Mouse (Mus musculus) intestine, embryonic 16.5 days (tissue): Measurements from ENCODE around the gene Cav2. TPM values are rescaled to one million over a fixed set of nuclear protein-coding genes. Genes with fewer than 3 reads are reported as not detected.
A peak's percentile ranks its signal among the peaks of the same experiment; 100 is the strongest.

Experiments
- ATAC-seq: fragments of 200-750 bp; cut with Nextera tagmentation; 2 replicates; pipeline ENCODE4 v1.8.0; 2017; ENCODE audit warnings: moderate TSS enrichment, moderate library complexity
- H3K27ac ChIP-seq: fragments of 300-500 bp; sonication (generic); 2 replicates; pipeline ENCODE4 v1.5.1; 2014; ENCODE audit warnings: mild to moderate bottlenecking, low read length
- H3K27me3 ChIP-seq: fragments of 300-500 bp; sonication (generic); replicated peaks from 2 replicates; pipeline ENCODE4 v1.6.1; 2014; ENCODE audit warnings: low read length, control low read depth, mixed read lengths; ENCODE audit not compliant: control insufficient read depth, insufficient read depth
- H3K36me3 ChIP-seq: fragments of 300-500 bp; sonication (generic); 2 replicates; pipeline ENCODE4 v1.6.1; 2014; ENCODE audit warnings: low read length, control low read depth; ENCODE audit not compliant: control insufficient read depth, insufficient read depth
- H3K4me1 ChIP-seq: fragments of 300-500 bp; sonication (generic); 2 replicates; pipeline ENCODE4 v1.6.1; 2014; ENCODE audit warnings: low read length, control low read depth, mixed read lengths; ENCODE audit not compliant: control insufficient read depth, insufficient read depth
- H3K4me2 ChIP-seq: fragments of 300-500 bp; sonication (generic); 2 replicates; pipeline ENCODE4 v1.6.1; 2014; ENCODE audit warnings: low read depth, low read length, control low read depth
- H3K4me3 ChIP-seq: fragments of 300-500 bp; sonication (generic); 2 replicates; pipeline ENCODE4 v1.5.1; 2014; ENCODE audit warnings: mild to moderate bottlenecking, low read length
- H3K9ac ChIP-seq: fragments of 300-500 bp; sonication (generic); 2 replicates; pipeline ENCODE4 v1.6.1; 2014; ENCODE audit warnings: low read depth, low read length
- H3K9me3 ChIP-seq: fragments of 300-500 bp; sonication (generic); 2 replicates; pipeline ENCODE4 v1.6.1; 2016; ENCODE audit warnings: low read length, control low read depth; ENCODE audit not compliant: control insufficient read depth
- WGBS: fragments of 180-500 bp; shearing (Covaris S2); extraction: QIAGEN DNeasy Blood & Tissue Kit; methylation state at CpG from one replicate; pipeline ENCODE4 v1.1.7; 2014; 5-methylcytosine and 5-hydroxymethylcytosine counted together
- polyA plus RNA-seq: library from polyadenylated mRNA; unstranded; fragments of >200 nt; fragmentation: Nextera tagmentation; extraction: Ambion mirVana; gene quantifications from 2 replicates; pipeline ENCODE4 v1.2.1, GENCODE M21; 2015

The Cav2 gene
- polyA plus RNA-seq, 1 experiment from 2014 or later = 21.0 TPM

DNA sequence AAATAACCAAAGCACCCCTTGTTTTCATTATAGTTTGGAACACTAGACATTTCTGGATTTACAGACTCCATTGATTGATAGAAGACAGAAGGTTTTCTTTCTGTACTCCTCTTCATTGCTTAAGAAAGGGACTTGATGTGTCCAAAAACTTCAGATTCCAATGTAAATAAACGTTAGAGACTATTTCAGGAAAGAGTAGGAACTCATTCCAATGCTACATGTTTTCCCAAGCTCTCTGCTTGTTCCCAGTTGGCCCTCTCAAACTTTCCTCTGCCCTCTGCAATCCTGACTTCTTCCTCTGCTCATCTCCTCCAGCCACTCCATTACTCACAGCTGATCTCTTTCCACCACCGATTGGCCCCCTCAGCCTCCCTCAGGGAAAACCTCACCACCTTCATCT, 18.2 kb upstream of the Cav2 start:
- H3K4me3 ChIP-seq = no peak overlapping the region
- H3K4me1 ChIP-seq = no peaks in the 10 kb centered on the region; the same call in 1 of the 2 replicates
- no peak overlapping the region for H3K9ac ChIP-seq
- H3K27me3 ChIP-seq = no peaks in the 10 kb centered on the region
- 53% methylated on average over 2 of the region's 2 CpGs for WGBS
- no peak overlapping the region for H3K27ac ChIP-seq
- no peak overlapping the region for H3K4me2 ChIP-seq
- no peak for ATAC-seq
- H3K9me3 ChIP-seq = no peaks in the 10 kb centered on the region
- no peaks in the 10 kb centered on the region for H3K36me3 ChIP-seq

DNA sequence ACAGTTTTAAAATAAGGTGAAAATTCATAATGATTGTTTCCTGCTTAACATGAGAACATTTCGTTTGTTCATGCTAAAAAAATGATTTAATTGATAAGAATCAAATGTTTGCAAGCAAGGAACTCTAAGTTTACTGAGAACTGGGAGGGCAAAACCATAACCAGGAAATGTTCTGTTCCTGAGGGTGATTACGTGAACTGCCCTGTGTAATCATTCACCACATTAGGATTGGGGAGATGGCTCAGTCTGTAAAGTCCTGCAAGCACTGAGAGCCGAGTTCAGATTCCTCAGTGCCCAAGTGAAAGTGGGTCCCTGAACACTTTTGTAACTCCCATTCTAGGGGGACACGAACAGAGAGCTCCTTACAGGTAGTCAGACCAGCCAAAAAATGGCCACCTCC, 15.9 kb upstream of the Cav2 start:
- H3K27me3 ChIP-seq = no peaks in the 10 kb centered on the region
- H3K9me3 ChIP-seq = no peaks in the 10 kb centered on the region
- H3K4me2 ChIP-seq = no peak overlapping the region
- H3K4me1 ChIP-seq = no peaks in the 10 kb centered on the region; the same call in 1 of the 2 replicates
- ATAC-seq = no peak
- H3K36me3 ChIP-seq = no peaks in the 10 kb centered on the region
- H3K4me3 ChIP-seq = no peak overlapping the region
- H3K9ac ChIP-seq = no peak overlapping the region
- 62% methylated on average over 4 of the region's 4 CpGs for WGBS
- no peak overlapping the region for H3K27ac ChIP-seq

DNA sequence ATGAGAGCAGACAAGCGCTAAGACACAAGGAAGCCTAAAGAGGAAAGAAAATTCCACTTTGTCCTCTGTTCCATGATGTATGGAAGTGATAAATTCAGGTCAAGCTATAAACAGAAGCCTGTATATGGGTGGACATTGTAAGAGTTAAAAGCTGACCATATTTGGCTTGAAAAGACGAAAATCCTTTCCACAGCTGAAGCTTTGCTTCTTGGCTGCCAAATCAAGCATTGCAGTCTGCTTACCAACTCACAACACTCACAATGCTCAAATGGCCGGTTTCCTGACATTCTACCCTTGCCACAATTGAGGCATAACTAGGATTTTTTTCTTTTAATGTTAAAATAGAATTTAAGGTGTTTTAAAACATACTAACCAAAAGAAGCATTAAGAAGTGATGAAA, 14.5 kb upstream of the Cav2 start:
- H3K36me3 ChIP-seq = no peaks in the 10 kb centered on the region
- H3K27ac ChIP-seq = peak overlapping the region; percentile 48
- H3K9me3 ChIP-seq = no peaks in the 10 kb centered on the region
- no peak for ATAC-seq
- no peak overlapping the region for H3K9ac ChIP-seq
- H3K4me3 ChIP-seq = no peak overlapping the region
- H3K27me3 ChIP-seq = no peaks in the 10 kb centered on the region
- H3K4me1 ChIP-seq = no peaks in the 10 kb centered on the region; the same call in 1 of the 2 replicates
- 52% methylated on average over 3 of the region's 3 CpGs for WGBS
- H3K4me2 ChIP-seq = no peak overlapping the region

DNA sequence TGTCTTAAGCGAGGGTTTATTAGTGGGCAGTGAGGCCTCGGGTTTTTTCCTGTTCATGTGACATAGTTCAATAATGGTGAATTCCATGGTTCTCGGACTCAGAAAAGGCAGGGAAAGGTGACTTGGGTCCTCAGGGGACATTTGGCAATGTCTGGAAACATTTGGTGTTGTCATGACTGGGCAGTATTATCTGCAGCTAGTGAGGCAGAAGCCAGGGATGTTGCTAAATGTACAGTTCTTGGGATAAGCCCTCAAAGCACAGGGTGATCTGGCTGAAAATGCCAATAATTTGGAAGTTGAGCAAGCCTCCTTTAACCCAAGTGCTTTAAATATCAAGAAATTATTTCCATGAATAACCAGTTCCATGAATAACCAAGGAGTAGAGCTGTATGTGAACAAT, 2.6 kb upstream of the Cav2 start:
- no peak overlapping the region for H3K27ac ChIP-seq
- no peak overlapping the region for H3K9ac ChIP-seq
- no peak for ATAC-seq
- H3K4me2 ChIP-seq = no peak overlapping the region
- peaks cover 11% of the 10 kb centered on the region; the same call in 1 of the 2 replicates for H3K4me1 ChIP-seq
- H3K36me3 ChIP-seq = no peaks in the 10 kb centered on the region
- no peak overlapping the region for H3K4me3 ChIP-seq
- H3K27me3 ChIP-seq = no peaks in the 10 kb centered on the region
- 85% methylated on average over 3 of the region's 3 CpGs for WGBS
- H3K9me3 ChIP-seq = no peaks in the 10 kb centered on the region

GRCm38 (mm10) chr6:17281757-17282092, 740 bp downstream of the Cav2 start:
- Histone ChIP-seq H3K9ac (peak overlapping the region; percentile 72), H3K4me1 (peaks cover 11% of the 10 kb centered on the region; the same call in 1 of the 2 replicates), H3K27ac (peak overlapping the region; percentile 67), H3K4me3 (peak overlapping the region; percentile 62), H3K9me3 (no peaks in the 10 kb centered on the region), H3K4me2 (peak overlapping the region; percentile 93), H3K27me3 (no peaks in the 10 kb centered on the region), H3K36me3 (no peaks in the 10 kb centered on the region)
- no peak; the same call in none of the 2 replicates for ATAC-seq
- 21% methylated on average over 8 of the region's 8 CpGs for WGBS

DNA sequence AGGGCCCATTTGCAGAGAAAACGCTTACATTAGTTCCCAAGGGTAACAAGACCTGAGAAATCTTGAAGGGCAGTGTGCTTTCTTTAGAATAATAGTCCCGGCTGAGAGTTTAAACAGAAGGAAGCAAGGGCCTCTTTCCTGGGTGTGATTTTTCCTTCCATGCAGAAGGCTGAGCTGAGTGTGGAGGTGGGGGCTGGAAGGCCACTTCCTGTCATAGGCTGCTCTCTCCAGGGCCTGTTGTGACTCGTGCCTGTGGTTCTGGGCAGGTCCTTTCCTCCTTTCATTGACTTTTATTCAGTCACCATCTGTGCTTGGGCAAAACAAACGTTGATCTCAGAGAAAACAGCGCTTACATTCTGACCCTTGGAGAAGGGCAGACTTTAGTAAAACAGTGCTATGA, 1.2 kb downstream of the Cav2 start:
- H3K4me1 ChIP-seq = peaks cover 11% of the 10 kb centered on the region; the same call in 1 of the 2 replicates
- no peaks in the 10 kb centered on the region for H3K9me3 ChIP-seq
- WGBS = 39% methylated on average over 5 of the region's 5 CpGs
- no peak; the same call in 1 of the 2 replicates for ATAC-seq
- peak overlapping the region; percentile 72 for H3K9ac ChIP-seq
- H3K4me2 ChIP-seq = peak overlapping the region; percentile 93; the same call in 1 of the 2 replicates
- no peaks in the 10 kb centered on the region for H3K36me3 ChIP-seq
- H3K4me3 ChIP-seq = peak overlapping the region; percentile 62
- no peaks in the 10 kb centered on the region for H3K27me3 ChIP-seq
- H3K27ac ChIP-seq = peak overlapping the region; percentile 67; the same call in 1 of the 2 replicates

GRCm38 (mm10) chr6:17283834-17284233, 2.8 kb downstream of the Cav2 start:
- ATAC-seq = no peak
- 75% methylated on average over 3 of the region's 3 CpGs for WGBS

GRCm38 (mm10) chr6:17286381-17286780, 5.4 kb downstream of the Cav2 start:
- ATAC-seq = no peak
- H3K27me3 ChIP-seq = no peaks in the 10 kb centered on the region
- H3K27ac ChIP-seq = no peak overlapping the region
- WGBS = 63% methylated on average over 4 of the region's 4 CpGs
- H3K9me3 ChIP-seq = no peaks in the 10 kb centered on the region
- no peak overlapping the region for H3K9ac ChIP-seq
- H3K36me3 ChIP-seq = no peaks in the 10 kb centered on the region
- no peak overlapping the region for H3K4me2 ChIP-seq
- H3K4me1 ChIP-seq = peaks cover 6% of the 10 kb centered on the region; the same call in 1 of the 2 replicates
- no peak overlapping the region for H3K4me3 ChIP-seq

More at GRCm38 (mm10) chr6:17283834-17284233, 2.8 kb downstream of the Cav2 start:
- no peak overlapping the region for H3K4me2 ChIP-seq
- H3K9me3 ChIP-seq = no peaks in the 10 kb centered on the region
- no peaks in the 10 kb centered on the region for H3K27me3 ChIP-seq
- H3K36me3 ChIP-seq = no peaks in the 10 kb centered on the region
- H3K9ac ChIP-seq = no peak overlapping the region
- H3K4me1 ChIP-seq = peaks cover 11% of the 10 kb centered on the region; the same call in 1 of the 2 replicates
- H3K27ac ChIP-seq = no peak overlapping the region
- no peak overlapping the region for H3K4me3 ChIP-seq

DNA sequence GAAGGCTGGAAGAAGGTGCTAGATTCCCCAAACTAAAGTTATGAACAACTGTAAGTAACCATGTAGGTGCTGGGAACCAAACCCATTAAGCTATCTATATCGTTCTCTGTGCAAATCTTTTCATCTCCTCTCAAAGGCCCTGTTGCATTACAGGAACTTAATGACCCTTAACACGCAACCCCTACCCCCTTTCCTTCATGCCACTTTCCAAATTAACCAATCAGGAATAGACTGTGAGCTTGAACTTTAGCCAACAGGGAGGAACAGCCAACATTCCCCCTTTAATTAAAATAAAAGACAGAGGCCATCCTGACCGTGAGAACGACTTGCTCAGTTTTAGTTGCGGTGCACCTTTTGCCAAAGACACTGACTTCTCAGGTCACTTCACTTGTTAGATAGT, 14.1 kb downstream of the Cav2 start:
- H3K27ac ChIP-seq = no peak overlapping the region
- H3K36me3 ChIP-seq = no peaks in the 10 kb centered on the region
- no peak overlapping the region for H3K4me2 ChIP-seq
- ATAC-seq = no peak
- no peak overlapping the region for H3K9ac ChIP-seq
- WGBS = 79% methylated on average over 5 of the region's 5 CpGs
- H3K4me3 ChIP-seq = no peak overlapping the region
- H3K4me1 ChIP-seq = no peaks in the 10 kb centered on the region
- H3K9me3 ChIP-seq = no peaks in the 10 kb centered on the region
- no peaks in the 10 kb centered on the region for H3K27me3 ChIP-seq
